Mouse (Mus musculus) olfactory bulb, adult 2 months (tissue): Measurements from ENCODE around the gene Pidd1. TPM values are rescaled to one million over a fixed set of nuclear protein-coding genes. Genes with fewer than 3 reads are reported as not detected.

Experiments
- H3K27ac ChIP-seq: fragments of 200-500 bp; 2 replicates; pipeline ENCODE4 v1.5.1; 2012; ENCODE audit warnings: low read depth, low read length; ENCODE audit not compliant: insufficient read depth
- H3K4me1 ChIP-seq: fragments of 200-500 bp; 2 replicates; pipeline ENCODE4 v1.6.1; 2012; ENCODE audit warnings: low read length; ENCODE audit not compliant: control insufficient read depth, insufficient read depth
- H3K4me3 ChIP-seq: fragments of 200-500 bp; 2 replicates; pipeline ENCODE4 v1.5.1; 2012; ENCODE audit warnings: mild to moderate bottlenecking, low read depth, low read length, moderate library complexity; ENCODE audit not compliant: insufficient read depth
- CTCF ChIP-seq: fragments of 200-500 bp; IDR thresholded peaks from 2 replicates; pipeline ENCODE4 v1.5.1; 2012; ENCODE audit warnings: low read depth, mild to moderate bottlenecking, low read length, moderate library complexity; ENCODE audit not compliant: insufficient read depth
- POLR2A ChIP-seq: fragments of 200-500 bp; IDR thresholded peaks from 2 replicates; pipeline ENCODE4 v1.6.1; 2012; ENCODE audit warnings: mild to moderate bottlenecking, low read depth, low read length, moderate library complexity; ENCODE audit not compliant: insufficient read depth
- WGBS: fragments of 180-500 bp; shearing (Covaris S2); methylation state at CpG from one replicate; pipeline ENCODE4 v1.1.7; 2018; 5-methylcytosine and 5-hydroxymethylcytosine counted together
- polyA plus RNA-seq: library from polyadenylated mRNA; stranded (reverse); fragments of >200 nt; gene quantifications from 2 replicates; pipeline ENCODE4 v1.2.4, GENCODE M21; 2012; ENCODE audit warnings: low replicate concordance; ENCODE audit not compliant: missing spikeins, insufficient read depth, insufficient read length

Pidd1 gene
- polyA plus RNA-seq, 1 experiment = not detected

DNA sequence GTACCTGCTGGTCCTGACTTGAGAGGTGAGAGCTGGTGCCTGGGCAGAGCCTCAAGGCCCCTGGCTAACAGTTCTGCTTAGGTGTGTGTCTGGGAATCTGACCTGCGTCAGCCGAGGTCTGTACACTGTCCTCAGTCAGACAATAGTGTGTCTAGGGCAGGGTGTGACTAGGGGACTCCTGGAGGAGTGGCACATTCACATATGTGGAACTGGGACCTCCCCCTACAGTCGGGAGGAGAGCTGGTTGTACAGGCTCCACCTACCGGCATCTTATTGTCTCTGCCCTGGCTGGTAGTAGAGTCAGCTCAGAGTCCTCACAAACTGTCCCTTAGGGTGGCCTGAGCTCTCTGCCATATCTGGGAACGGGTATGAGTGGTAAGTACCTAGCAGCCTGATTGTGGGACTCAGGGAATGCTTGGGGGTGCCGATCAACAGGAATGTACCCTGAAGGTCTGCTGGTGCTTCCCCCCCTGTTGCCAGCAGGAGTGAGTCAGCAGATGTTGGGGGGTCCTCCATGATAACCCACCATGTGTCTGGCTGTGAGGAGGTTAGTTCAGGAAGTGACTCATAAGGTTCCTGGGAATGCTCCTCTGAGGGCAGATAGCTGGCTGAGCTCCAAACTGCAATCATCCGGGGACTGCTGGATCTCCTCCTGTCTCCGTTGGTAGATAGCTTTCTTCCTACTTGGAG, 24.8 kb upstream of the Pidd1 start:
- TF ChIP-seq CTCF = no peak
- TF ChIP-seq POLR2A = no peak
- Histone ChIP-seq H3K27ac (no peak overlapping the region; the same call in 1 of the 2 replicates), H3K4me3 (no peak overlapping the region), H3K4me1 (peaks cover 33% of the 10 kb centered on the region)
- 12% methylated on average over 8 of the region's 8 CpGs for WGBS

DNA sequence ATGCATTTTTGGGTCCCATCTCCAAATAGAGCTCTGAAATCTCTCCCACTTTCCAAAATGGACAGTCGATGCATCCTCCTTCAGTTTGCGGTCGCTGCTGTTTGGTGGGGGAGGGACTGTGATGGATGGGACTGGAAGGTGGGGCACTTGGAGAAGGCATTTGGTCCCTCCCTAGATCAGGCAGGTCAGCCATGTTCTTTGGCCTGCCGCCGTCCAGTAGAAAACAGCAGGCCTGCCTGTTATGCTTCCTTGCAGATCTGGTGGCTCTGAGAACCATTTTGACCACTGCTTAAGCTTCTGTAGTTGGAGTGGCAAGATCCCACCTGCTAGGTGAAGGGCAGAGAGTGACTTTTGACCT, 24.3 kb upstream of the Pidd1 start:
- 67% methylated on average over 5 of the region's 5 CpGs for WGBS
- H3K4me3 ChIP-seq = peak overlapping the region; percentile 64; the same call in 1 of the 2 replicates
- peaks cover 32% of the 10 kb centered on the region for H3K4me1 ChIP-seq
- TF ChIP-seq CTCF = no peak
- no peak overlapping the region for H3K27ac ChIP-seq

DNA sequence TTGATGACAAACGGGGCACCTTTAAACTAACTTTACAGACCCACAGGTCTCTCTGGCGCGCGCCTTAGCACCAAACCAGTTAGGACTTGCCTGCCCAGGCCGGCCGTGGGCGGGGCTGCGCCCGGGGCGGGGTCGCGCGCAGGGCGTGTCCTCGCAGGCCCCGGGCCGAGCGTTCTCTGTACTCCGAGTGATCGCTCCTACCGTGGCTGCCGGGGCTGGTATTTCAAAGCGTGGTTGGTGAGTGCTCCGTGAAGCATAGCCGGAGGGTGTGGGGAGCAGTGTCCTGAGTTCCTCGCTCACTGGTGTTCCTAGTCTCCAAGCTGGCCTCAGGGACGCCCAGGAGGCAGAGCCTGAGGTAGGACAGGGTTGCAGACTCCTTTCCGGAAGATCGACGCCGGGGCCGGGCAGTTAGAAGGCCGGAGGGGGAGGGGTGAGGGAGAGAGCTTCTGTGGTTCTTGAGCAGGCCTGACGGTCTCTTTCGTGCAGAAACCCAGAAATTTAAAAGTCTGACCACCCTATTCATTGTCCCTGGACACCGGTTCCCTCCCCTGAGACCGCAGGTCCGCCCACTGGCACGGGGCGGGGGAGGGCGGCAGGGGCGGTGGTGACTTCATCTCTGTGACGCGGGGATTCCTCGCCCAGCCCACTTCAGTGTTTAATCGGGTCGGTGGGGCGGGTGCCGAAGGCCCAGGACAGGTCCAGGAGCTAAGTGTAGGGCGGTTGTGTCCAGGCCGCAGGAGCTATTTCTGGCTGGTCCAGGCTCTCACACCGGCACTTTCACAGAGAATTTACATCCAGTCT, 23.6 kb upstream of the Pidd1 start, which contains the start of gene Cd151:
Gene Cd151 (plus strand): TSS at position 163 of the 801 bp plus-strand sequence.
- H3K27ac ChIP-seq = no peak within 1 kb of the TSS; the same call in 1 of the 2 replicates
- H3K4me3 ChIP-seq = peak within 1 kb of the TSS; percentile 64
- no peak for TF ChIP-seq POLR2A
- no peak for TF ChIP-seq CTCF
- WGBS = 4% methylated on average over 52 of the region's 52 CpGs
- H3K4me1 ChIP-seq = peaks cover 32% of the 10 kb centered on the region

DNA sequence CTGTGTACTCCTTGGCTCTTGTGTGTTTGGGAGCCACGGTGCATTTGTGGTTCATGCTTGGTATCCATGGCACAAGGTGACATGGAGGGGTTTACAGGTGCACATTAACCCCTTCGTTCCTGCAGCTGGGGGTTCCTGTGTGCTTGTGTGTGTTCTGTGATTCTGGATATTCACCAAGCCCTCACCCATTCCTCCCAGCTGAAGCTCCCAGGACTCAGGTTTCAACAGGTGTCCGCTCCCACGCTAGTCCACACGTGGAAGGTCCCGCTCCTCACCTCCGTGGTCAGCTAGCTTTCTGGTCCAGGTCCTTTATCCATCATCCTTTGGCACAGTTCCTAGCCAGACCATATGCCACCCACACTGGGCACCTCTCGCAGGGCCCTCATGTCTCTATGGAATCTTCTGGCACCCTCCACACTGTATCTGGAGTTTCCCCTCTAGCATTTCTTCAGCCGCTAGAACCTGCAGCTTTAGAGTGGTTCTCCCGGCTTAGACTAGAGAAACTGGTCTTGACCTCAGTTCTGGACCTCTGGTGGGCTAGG, 22.9 kb upstream of the Pidd1 start:
- TF ChIP-seq POLR2A (no peak), CTCF (no peak)
- Histone ChIP-seq H3K27ac (no peak overlapping the region), H3K4me3 (peak overlapping the region; percentile 64; the same call in 1 of the 2 replicates), H3K4me1 (peaks cover 36% of the 10 kb centered on the region)
- 69% methylated on average over 10 of the region's 10 CpGs for WGBS

DNA sequence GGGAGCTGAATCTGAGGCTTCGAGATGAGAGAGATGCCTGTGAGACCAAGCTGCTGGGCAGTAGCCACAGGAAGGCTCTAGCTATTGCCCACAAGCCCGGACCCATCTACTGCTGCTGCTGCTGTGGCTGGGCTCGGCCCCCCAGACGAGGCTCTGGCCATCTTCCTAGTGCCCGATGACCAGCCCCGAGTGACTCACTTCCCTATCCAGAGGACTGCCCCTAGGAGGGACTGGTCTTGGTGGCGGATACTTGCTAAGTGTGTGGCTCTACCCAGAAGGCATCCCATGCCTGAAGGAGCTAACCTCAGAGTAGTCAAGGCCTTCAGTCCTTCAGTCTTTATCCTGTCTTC, 22.2 kb upstream of the Pidd1 start:
- no peak for TF ChIP-seq CTCF
- no peak for TF ChIP-seq POLR2A
- Histone ChIP-seq H3K27ac (no peak overlapping the region), H3K4me1 (peaks cover 39% of the 10 kb centered on the region), H3K4me3 (no peak overlapping the region)
- 80% methylated on average over 7 of the region's 7 CpGs for WGBS

DNA sequence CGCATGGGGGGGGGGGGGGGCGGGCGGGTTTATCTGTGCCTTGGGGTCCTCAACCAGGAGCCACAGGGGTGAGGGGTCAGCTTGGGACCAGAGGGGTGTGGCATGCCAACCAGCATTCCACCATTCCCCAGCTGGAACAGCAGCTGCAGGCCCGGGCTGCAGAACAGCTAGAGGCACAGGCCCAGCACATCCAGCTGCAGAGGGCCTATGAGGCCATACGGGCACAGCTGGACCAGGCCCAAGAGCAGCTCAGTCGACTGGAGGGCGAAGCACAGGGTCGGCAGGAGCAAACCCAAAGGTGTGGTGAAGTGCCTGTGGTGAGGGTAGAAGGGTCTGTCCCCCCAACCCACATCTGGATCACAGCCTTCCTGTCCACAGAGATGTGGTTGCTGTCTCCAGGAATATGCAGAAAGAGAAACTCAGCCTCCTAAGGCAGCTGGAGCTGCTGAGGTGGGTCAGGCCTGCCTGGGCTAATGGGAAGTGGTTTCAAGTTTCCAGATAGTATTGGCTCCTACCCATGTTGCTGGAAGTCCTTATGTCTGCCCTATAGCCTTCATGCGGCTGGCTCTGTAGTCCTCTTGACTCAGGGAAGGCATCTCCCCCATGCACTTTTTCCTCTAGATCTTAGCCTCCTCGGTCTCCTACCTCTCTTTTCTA, 21.7 kb upstream of the Pidd1 start:
- Histone ChIP-seq H3K4me3 (no peak overlapping the region), H3K4me1 (peaks cover 39% of the 10 kb centered on the region), H3K27ac (no peak overlapping the region)
- 53% methylated on average over 10 of the region's 10 CpGs for WGBS
- TF ChIP-seq CTCF = no peak
- TF ChIP-seq POLR2A = no peak

DNA sequence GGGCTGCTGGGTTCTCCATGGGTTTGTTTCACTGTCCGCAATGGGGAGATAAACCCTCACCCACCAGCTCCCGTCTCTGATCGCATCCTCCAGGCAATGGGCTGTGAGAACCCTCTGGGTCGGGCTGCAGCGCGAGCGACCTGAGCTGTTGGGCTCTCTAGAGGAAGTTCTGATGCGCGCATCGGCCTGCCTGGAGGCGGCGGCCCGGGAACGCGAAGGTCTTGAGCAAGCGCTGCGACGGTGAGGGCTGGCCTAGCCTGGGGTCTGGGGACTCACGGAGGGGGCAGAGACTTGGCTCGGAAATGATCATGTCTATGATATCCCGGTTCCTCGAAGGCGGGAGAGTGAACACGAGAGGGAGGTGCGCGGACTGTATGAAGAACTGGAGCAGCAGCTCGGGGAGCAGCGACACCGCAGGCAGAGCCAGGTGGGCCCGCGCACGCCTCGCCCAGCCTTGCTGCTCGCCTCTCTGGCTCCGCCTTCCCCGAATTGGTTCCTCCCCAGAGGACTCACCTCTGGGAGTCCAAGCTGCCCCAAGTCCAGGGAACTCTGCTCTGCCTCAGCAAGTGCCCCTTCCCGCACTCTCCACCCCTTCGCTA, 20.9 kb upstream of the Pidd1 start:
- peaks cover 34% of the 10 kb centered on the region for H3K4me1 ChIP-seq
- TF ChIP-seq CTCF (no peak), POLR2A (no peak)
- no peak overlapping the region for H3K27ac ChIP-seq
- WGBS = 24% methylated on average over 38 of the region's 38 CpGs
- H3K4me3 ChIP-seq = no peak overlapping the region

DNA sequence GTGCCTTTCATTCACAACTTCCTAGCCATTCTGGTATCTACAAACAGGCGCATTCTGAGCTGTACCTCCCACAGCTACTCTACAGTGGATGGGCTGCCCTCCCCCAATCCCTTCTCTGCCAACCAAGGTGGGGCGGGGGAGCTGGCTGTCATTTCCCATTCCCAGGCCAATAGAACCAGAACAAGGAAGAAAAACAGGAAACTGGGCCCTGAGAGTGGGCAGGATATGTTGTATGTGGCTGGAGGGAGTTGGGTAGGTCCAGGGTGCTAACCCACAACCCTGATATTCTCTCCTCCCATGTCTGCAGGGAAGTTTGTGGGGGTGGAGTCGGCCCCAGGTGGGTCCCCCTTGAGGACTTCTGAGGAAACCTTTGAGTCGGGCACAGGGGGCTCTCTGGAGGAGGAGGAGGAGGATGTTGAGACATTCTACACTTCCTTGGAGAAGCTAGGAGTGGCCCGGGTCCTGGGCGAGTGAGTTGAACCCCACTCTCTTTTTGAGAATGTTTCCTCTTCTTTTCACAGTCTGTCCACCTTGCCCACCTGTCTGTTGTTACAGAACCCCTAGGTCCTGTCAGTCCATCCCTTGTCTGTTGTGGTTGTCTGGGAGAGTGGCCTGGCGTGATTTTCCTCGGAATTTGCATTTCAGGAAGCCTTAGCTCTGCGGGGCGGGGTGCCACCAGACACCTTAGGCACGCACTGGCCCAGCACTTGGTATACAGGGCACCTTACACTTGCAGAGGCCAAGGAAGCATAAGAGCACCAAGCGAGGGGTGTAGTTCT, 20.2 kb upstream of the Pidd1 start:
- TF ChIP-seq CTCF (no peak), POLR2A (no peak)
- 56% methylated on average over 12 of the region's 12 CpGs for WGBS
- no peak overlapping the region for H3K27ac ChIP-seq

More for the DNA sequence above, 20.2 kb upstream of the Pidd1 start:
- peaks cover 27% of the 10 kb centered on the region for H3K4me1 ChIP-seq
- no peak overlapping the region for H3K4me3 ChIP-seq
